Mouse (Mus musculus): Measurements from ENCODE around the gene Tchp.

Tchp gene

GRCm38 (mm10) chr5:114696939-114697338 is 10.6 kb upstream of the Tchp start:
- DNase-seq (ENCODE audit: extremely low read depth, low read depth) = peak; percentile 92

GRCm38 (mm10) chr5:114698044-114698746 is 9.4 kb upstream of the Tchp start:
- no peak for DNase-seq (ENCODE audit: extremely low read depth, low read depth)

GRCm38 (mm10) chr5:114699015-114699414 is 8.5 kb upstream of the Tchp start:
- DNase-seq (ENCODE audit: extremely low read depth, low read depth) = no peak

- no peak for DNase-seq (ENCODE audit: extremely low read depth, low read depth)
Measured at GRCm38 (mm10) chr5:114702403-114703392, 4.9 kb upstream of the Tchp start.

GRCm38 (mm10) chr5:114708491-114708890 is 931 bp downstream of the Tchp start:
- DNase-seq (ENCODE audit: extremely low read depth, low read depth) = no peak

GRCm38 (mm10) chr5:114709357-114709756 is 1.8 kb downstream of the Tchp start:
- DNase-seq (ENCODE audit: extremely low read depth, low read depth) = no peak

GRCm38 (mm10) chr5:114714551-114714950 is 7.0 kb downstream of the Tchp start:
- no peak for DNase-seq (ENCODE audit: extremely low read depth, low read depth)

GRCm38 (mm10) chr5:114717292-114717691 is 9.7 kb downstream of the Tchp start:
- no peak for DNase-seq (ENCODE audit: extremely low read depth, low read depth)

- no peak for DNase-seq (ENCODE audit: extremely low read depth, low read depth)
Measured at GRCm38 (mm10) chr5:114717937-114718336, 10.4 kb downstream of the Tchp start.

GRCm38 (mm10) chr5:114718483-114718882 is 10.9 kb downstream of the Tchp start:
- DNase-seq (ENCODE audit: extremely low read depth, low read depth) = no peak

- DNase-seq (ENCODE audit: extremely low read depth, low read depth) = no peak
Measured at GRCm38 (mm10) chr5:114719003-114719927, 11.7 kb downstream of the Tchp start.

- no peak for DNase-seq (ENCODE audit: extremely low read depth, low read depth)
Measured at GRCm38 (mm10) chr5:114719928-114720270, 12.3 kb downstream of the Tchp start.

GRCm38 (mm10) chr5:114720784-114721183 is 13.2 kb downstream of the Tchp start:
- DNase-seq (ENCODE audit: extremely low read depth, low read depth) = no peak

- no peak for DNase-seq (ENCODE audit: extremely low read depth, low read depth)
Measured at GRCm38 (mm10) chr5:114721969-114722368, 14.4 kb downstream of the Tchp start.

- no peak for DNase-seq (ENCODE audit: extremely low read depth, low read depth)
Measured at GRCm38 (mm10) chr5:114722846-114723245, 15.3 kb downstream of the Tchp start.

GRCm38 (mm10) chr5:114728160-114728559 is 20.6 kb downstream of the Tchp start:
- DNase-seq (ENCODE audit: extremely low read depth, low read depth) = no peak

- DNase-seq (ENCODE audit: extremely low read depth, low read depth) = no peak
Measured at GRCm38 (mm10) chr5:114730129-114730528, 22.6 kb downstream of the Tchp start.

GRCm38 (mm10) chr5:114731498-114731897 is 23.9 kb downstream of the Tchp start:
- no peak for DNase-seq (ENCODE audit: extremely low read depth, low read depth)

- DNase-seq (ENCODE audit: extremely low read depth, low read depth) = no peak
Measured at GRCm38 (mm10) chr5:114731969-114732368, 24.4 kb downstream of the Tchp start.

GRCm38 (mm10) chr5:114733606-114734005 is 26.0 kb downstream of the Tchp start:
- DNase-seq (ENCODE audit: extremely low read depth, low read depth) = no peak

Measured in MEL-GATA-1-ER (cell line).